Mouse (Mus musculus) stomach, postnatal 0 days (tissue): ENCODE data around the gene Fcho1.

ENCODE experiments used
- CTCF ChIP-seq: IDR thresholded peaks from 2 replicates; pipeline ENCODE4 v1.5.1; 2016; ENCODE audit warnings: antibody characterized with exemption, low read depth, mild to moderate bottlenecking, moderate library complexity
- EP300 ChIP-seq: optimal IDR thresholded peaks from 2 replicates; pipeline ENCODE3; 2016; ENCODE audit warnings: antibody characterized with exemption

DNA sequence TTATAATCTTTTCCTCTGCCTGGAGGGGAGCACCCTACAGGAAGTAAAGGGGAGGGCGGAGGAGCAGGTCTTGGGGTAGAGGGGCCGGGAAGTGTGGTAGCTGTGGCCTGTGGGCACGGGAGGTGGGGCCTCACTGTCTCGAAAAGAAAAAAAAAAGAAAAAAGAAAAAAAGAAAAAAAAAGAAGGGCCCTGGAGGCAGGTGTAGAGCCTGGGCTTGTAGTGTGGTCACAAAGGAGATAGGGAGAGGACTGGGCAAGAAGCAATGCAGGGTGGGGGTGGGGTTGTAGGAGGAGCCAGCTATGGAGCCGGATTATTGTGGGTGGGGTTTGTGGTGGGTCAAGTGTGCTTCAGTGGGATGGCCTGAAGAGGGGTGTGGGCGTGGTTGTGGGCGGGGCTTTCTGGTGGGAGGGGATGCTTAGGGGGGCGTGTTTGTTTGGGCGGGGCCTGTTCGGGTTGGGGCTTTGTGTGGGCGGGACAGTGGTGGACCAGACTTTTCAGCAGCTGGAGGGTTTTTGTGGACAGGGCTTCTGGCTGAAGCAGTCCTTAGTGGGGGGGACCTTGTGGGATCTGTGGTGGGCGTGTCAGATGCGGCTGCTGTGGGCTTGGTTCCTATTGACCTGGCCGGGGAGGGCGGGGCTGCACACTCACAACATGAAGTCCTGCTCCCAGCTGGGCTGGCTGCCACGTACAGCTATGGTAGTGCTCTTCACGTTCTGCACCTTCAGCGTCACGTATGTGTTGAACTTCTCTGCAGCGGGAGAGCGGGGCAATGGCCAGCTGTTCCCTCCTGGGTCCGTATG is 60.0 kb downstream of the Fcho1 start:
- TF ChIP-seq EP300: no peak
- TF ChIP-seq CTCF: no peak
